Mouse (Mus musculus) heart, adult 2 months (tissue): ENCODE data around the gene Trmt10c. TPM values are rescaled to one million over a fixed set of nuclear protein-coding genes. Genes with fewer than 3 reads are reported as not detected.
"Not testable (repeated sequence)": the region's sequence is repeated elsewhere in the genome, so short reads cannot be mapped to it uniquely, and the experiment has no call there.

Experiments used
- DNase-seq, 2 experiments: peaks; one replicate each; pipeline ENCODE4 v3.0.0; 2021
- H3K27ac ChIP-seq: fragments of 200-600 bp; 2 replicates; pipeline ENCODE4 v1.8.1; 2022
- H3K27me3 ChIP-seq: fragments of 200-500 bp; 2 replicates; pipeline ENCODE4 v1.6.1; 2012; ENCODE audit warnings: mild to moderate bottlenecking, low read length, inconsistent platforms, mixed read lengths; ENCODE audit not compliant: control insufficient read depth, insufficient read depth
- H3K36me3 ChIP-seq: fragments of 200-500 bp; 2 replicates; pipeline ENCODE4 v1.6.1; 2012; ENCODE audit warnings: low read length, inconsistent platforms; ENCODE audit not compliant: control insufficient read depth, insufficient read depth
- H3K4me1 ChIP-seq: fragments of 200-500 bp; 2 replicates; pipeline ENCODE4 v1.6.1; 2011; ENCODE audit warnings: low read length; ENCODE audit not compliant: control insufficient read depth, insufficient read depth
- H3K4me3 ChIP-seq: fragments of 200-600 bp; 2 replicates; pipeline ENCODE4 v1.8.1; 2022
- H3K79me2 ChIP-seq: fragments of 200-500 bp; replicated peaks from 2 replicates; pipeline ENCODE4 v1.6.1; 2012; ENCODE audit warnings: mild to moderate bottlenecking, inconsistent platforms, low read length, moderate library complexity, mixed read lengths; ENCODE audit not compliant: control insufficient read depth, insufficient read depth
- H3K9ac ChIP-seq: fragments of 200-500 bp; 2 replicates; pipeline ENCODE4 v1.6.1; 2012; ENCODE audit warnings: low read depth, mild to moderate bottlenecking, control low read depth, inconsistent platforms, low read length, mixed read lengths
- CTCF ChIP-seq: fragments of 200-600 bp; IDR thresholded peaks from 2 replicates; pipeline ENCODE4 v1.8.1; 2022; ENCODE audit warnings: antibody characterized with exemption, mild to moderate bottlenecking, moderate library complexity
- EP300 ChIP-seq: fragments of 200-500 bp; IDR thresholded peaks from 2 replicates; pipeline ENCODE4 v1.6.1; 2011; ENCODE audit warnings: low read depth, low read length, control low read depth; ENCODE audit not compliant: insufficient read depth
- POLR2A ChIP-seq: fragments of 200-500 bp; IDR thresholded peaks from 2 replicates; pipeline ENCODE4 v1.6.1; 2011; ENCODE audit warnings: mild to moderate bottlenecking, low read depth, low read length, control low read depth; ENCODE audit not compliant: insufficient read depth
- WGBS: fragments of 180-500 bp; shearing (Covaris S2); methylation state at CpG from one replicate; pipeline ENCODE4 v1.1.7; 2018; 5-methylcytosine and 5-hydroxymethylcytosine counted together
- intact Hi-C: fragments of 180-260 bp; cut with DNase I; formaldehyde crosslinking; loops from one replicate; pipeline ENCODE4 v1.15.1; 2025
- polyA plus RNA-seq: library from polyadenylated mRNA; depleted of rRNA; stranded (reverse); fragments of >200 nt; gene quantifications from 2 replicates; pipeline ENCODE4 v1.2.3, GENCODE M21; 2012
- total RNA-seq, 2 experiments: library from RNA; stranded (reverse); gene quantifications; 2 replicates each; pipeline ENCODE4 v1.2.3; 2021

Gene Trmt10c
- total and polyA plus RNA-seq, 3 experiments: 2.5 to 12.0 (median 12.0) TPM

GRCm38 (mm10) chr16:56061995-56062594 lies 24.5 kb upstream of the Trmt10c start:
- intact Hi-C loops: no loop called here
- no peaks in the 10 kb centered on the region for H3K79me2 ChIP-seq
- DNase-seq: no peak
- H3K27me3 ChIP-seq: no peaks in the 10 kb centered on the region
- H3K4me1 ChIP-seq: peaks cover 1% of the 10 kb centered on the region; the same call in 1 of the 2 replicates
- no peak overlapping the region for H3K4me3 ChIP-seq
- no peak overlapping the region for H3K27ac ChIP-seq
- WGBS: 72% methylated on average over 7 of the region's 7 CpGs
- no peak overlapping the region for H3K9ac ChIP-seq
- TF ChIP-seq POLR2A: no peak
- no peak for TF ChIP-seq EP300
- no peak for TF ChIP-seq CTCF
- no peaks in the 10 kb centered on the region for H3K36me3 ChIP-seq

DNA sequence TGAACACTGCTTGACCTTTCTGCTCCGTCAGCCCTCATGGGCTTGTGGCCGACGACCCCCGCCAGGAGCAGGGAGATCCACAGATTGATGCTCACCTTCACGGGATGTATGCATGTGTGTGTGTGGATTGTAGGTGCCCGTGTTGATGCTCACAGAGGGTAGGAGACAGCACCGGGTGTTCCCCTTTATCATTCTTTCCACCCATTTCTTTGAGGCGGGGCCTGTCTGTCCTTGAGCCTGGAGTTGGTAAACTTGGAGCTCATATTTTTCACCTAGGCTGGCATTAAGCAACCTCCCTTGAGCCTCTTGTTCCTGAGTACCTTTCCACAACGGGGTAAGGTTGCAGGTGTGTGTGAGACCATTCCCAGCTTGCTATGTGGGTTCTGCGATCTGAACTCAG lies 20.5 kb upstream of the Trmt10c start:
- no peak overlapping the region for H3K4me3 ChIP-seq
- H3K27ac ChIP-seq: no peak overlapping the region
- intact Hi-C loops: no loop called here
- H3K9ac ChIP-seq: no peak overlapping the region
- H3K4me1 ChIP-seq: no peaks in the 10 kb centered on the region
- no peak for DNase-seq
- H3K27me3 ChIP-seq: no peaks in the 10 kb centered on the region
- H3K79me2 ChIP-seq: no peaks in the 10 kb centered on the region
- TF ChIP-seq CTCF (no peak), POLR2A (no peak), EP300 (no peak)
- WGBS: 80% methylated on average over 10 of the region's 10 CpGs
- no peaks in the 10 kb centered on the region for H3K36me3 ChIP-seq

- Histone ChIP-seq H3K4me3 (no peak overlapping the region), H3K27me3 (no peaks in the 10 kb centered on the region), H3K4me1 (no peaks in the 10 kb centered on the region), H3K9ac (no peak overlapping the region), H3K79me2 (no peaks in the 10 kb centered on the region), H3K27ac (no peak overlapping the region), H3K36me3 (no peaks in the 10 kb centered on the region)
- intact Hi-C loops: no loop called here
- TF ChIP-seq POLR2A: no peak
- no peak for TF ChIP-seq EP300
- TF ChIP-seq CTCF: no peak
- WGBS: 70% methylated on average over 7 of the region's 7 CpGs
- no peak for DNase-seq
Observed at GRCm38 (mm10) chr16:56056944-56057590, 19.4 kb upstream of the Trmt10c start.

GRCm38 (mm10) chr16:56055911-56056310 lies 18.3 kb upstream of the Trmt10c start:
- Histone ChIP-seq H3K36me3 (no peaks in the 10 kb centered on the region), H3K27me3 (no peaks in the 10 kb centered on the region), H3K9ac (no peak overlapping the region), H3K4me3 (no peak overlapping the region), H3K79me2 (no peaks in the 10 kb centered on the region), H3K27ac (no peak overlapping the region), H3K4me1 (no peaks in the 10 kb centered on the region)
- 77% methylated on average over 3 of the region's 3 CpGs for WGBS
- TF ChIP-seq POLR2A (no peak), CTCF (no peak), EP300 (no peak)
- no peak for DNase-seq
- intact Hi-C loops: no loop called here

DNA sequence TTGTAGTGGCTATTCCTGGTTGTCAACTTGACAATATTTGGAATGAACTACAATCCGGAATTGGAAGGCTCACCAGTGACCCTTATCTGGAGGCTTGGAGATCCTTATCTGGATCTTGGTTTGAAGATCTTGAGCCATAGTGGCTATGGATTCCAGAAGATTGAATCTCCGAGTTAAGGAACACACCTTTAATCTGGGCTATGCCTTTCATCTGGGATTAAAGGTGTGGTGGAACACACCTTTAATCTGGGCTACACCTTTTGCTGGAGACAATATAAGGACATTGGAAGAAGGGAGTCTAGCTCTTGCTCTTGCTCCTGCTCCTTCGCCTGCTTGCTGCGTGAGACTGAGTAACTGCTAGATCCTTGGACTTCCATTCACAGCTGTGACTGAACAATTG lies 10.4 kb upstream of the Trmt10c start, which contains the start of gene Senp7:
TSS of gene Senp7 (plus strand) at position 301 of the 400 bp plus-strand sequence.
- H3K27ac ChIP-seq, H3K4me1 ChIP-seq, H3K79me2 ChIP-seq, H3K36me3 ChIP-seq, DNase-seq, H3K4me3 ChIP-seq, H3K27me3 ChIP-seq, intact Hi-C loops, H3K9ac ChIP-seq: not testable (repeated sequence)
- WGBS: no CpG with 5 or more reads among the region's 4 CpGs

- 31% methylated on average over 8 of the region's 8 CpGs for WGBS
- H3K4me3 ChIP-seq: peak overlapping the region; percentile 88
- no peaks in the 10 kb centered on the region for H3K27me3 ChIP-seq
- peaks cover 2% of the 10 kb centered on the region for H3K4me1 ChIP-seq
- H3K79me2 ChIP-seq: no peaks in the 10 kb centered on the region
- H3K36me3 ChIP-seq: peaks cover 6% of the 10 kb centered on the region; the same call in 1 of the 2 replicates
- H3K9ac ChIP-seq: peak overlapping the region; percentile 69
- DNase-seq: no peak
- H3K27ac ChIP-seq: peak overlapping the region; percentile 91
- no peak for TF ChIP-seq CTCF
- no peak for TF ChIP-seq EP300
- no peak for TF ChIP-seq POLR2A
- intact Hi-C loops: no loop called here
Observed at GRCm38 (mm10) chr16:56038090-56038489, 471 bp upstream of the Trmt10c start.
